Mouse (Mus musculus) liver, adult 2 months (tissue): ENCODE measurements around the gene Smim23. TPM values are rescaled to one million over a fixed set of nuclear protein-coding genes. Genes with fewer than 3 reads are reported as not detected.

Experiments
- DNase-seq: peaks from one replicate; pipeline ENCODE4 v3.0.0-alpha.2; 2011; ENCODE audit warnings: low read depth, low spot score; ENCODE audit errors: extremely low read depth
- H3K27ac ChIP-seq: fragments of 200-500 bp; replicated peaks from 2 replicates; pipeline ENCODE4 v1.5.1; 2012; ENCODE audit warnings: low read depth, mild to moderate bottlenecking, control low read depth, inconsistent platforms, low read length; ENCODE audit not compliant: insufficient read depth
- H3K27me3 ChIP-seq: fragments of 200-500 bp; 2 replicates; pipeline ENCODE4 v1.6.1; 2012; ENCODE audit warnings: mild to moderate bottlenecking, moderate library complexity, low read length, inconsistent platforms; ENCODE audit not compliant: control insufficient read depth, insufficient read depth
- H3K36me3 ChIP-seq: fragments of 200-500 bp; 2 replicates; pipeline ENCODE4 v1.6.1; 2012; ENCODE audit warnings: low read length, inconsistent platforms; ENCODE audit not compliant: control insufficient read depth, insufficient read depth
- H3K4me1 ChIP-seq: fragments of 200-500 bp; 2 replicates; pipeline ENCODE4 v1.6.1; 2011; ENCODE audit warnings: low read length; ENCODE audit not compliant: control insufficient read depth, insufficient read depth
- H3K4me3 ChIP-seq: fragments of 200-500 bp; 2 replicates; pipeline ENCODE4 v1.5.1; 2011; ENCODE audit warnings: low read depth, mild to moderate bottlenecking, control low read depth, low read length, moderate library complexity; ENCODE audit not compliant: insufficient read depth
- H3K79me2 ChIP-seq: fragments of 200-500 bp; 2 replicates; pipeline ENCODE4 v1.6.1; 2012; ENCODE audit warnings: inconsistent platforms, mild to moderate bottlenecking, low read length, moderate library complexity; ENCODE audit not compliant: control insufficient read depth, insufficient read depth
- H3K9ac ChIP-seq: fragments of 200-500 bp; 2 replicates; pipeline ENCODE4 v1.6.1; 2012; ENCODE audit warnings: low read depth, mild to moderate bottlenecking, control low read depth, inconsistent platforms, low read length
- CTCF ChIP-seq: fragments of 200-500 bp; IDR thresholded peaks from 2 replicates; pipeline ENCODE4 v1.5.1; 2011; ENCODE audit warnings: low read depth, low read length, control low read depth
- POLR2A ChIP-seq: fragments of 200-500 bp; IDR thresholded peaks from 2 replicates; pipeline ENCODE4 v1.6.1; 2011; ENCODE audit warnings: low read length, control low read depth; ENCODE audit not compliant: insufficient read depth; ENCODE audit errors: extremely low read depth
- WGBS: fragments of 180-500 bp; shearing (Covaris S2); methylation state at CpG from one replicate; pipeline ENCODE4 v1.1.7; 2018; 5-methylcytosine and 5-hydroxymethylcytosine counted together
- polyA plus RNA-seq: library from polyadenylated mRNA; depleted of rRNA; stranded (reverse); fragments of >200 nt; gene quantifications from 2 replicates; pipeline ENCODE4 v1.2.3, GENCODE M21; 2012
- total RNA-seq: library from RNA; depleted of rRNA; stranded (reverse); fragments of >200 nt; gene quantifications from 2 replicates; pipeline ENCODE4 v1.2.3, GENCODE M21; 2014

Smim23 gene
- total and polyA plus RNA-seq, 2 experiments, result not detected

- no peak for DNase-seq
- no peaks in the 10 kb centered on the region; the same call in 1 of the 2 replicates for H3K27me3 ChIP-seq
- no peak overlapping the region for H3K9ac ChIP-seq
- H3K79me2 ChIP-seq, result no peaks in the 10 kb centered on the region
- H3K4me3 ChIP-seq, result no peak overlapping the region
- H3K4me1 ChIP-seq, result no peaks in the 10 kb centered on the region
- no peak for TF ChIP-seq POLR2A
- no peak for TF ChIP-seq CTCF
- no peak overlapping the region for H3K27ac ChIP-seq
- no peaks in the 10 kb centered on the region for H3K36me3 ChIP-seq
- WGBS, result 83% methylated on average over 9 of the region's 9 CpGs
Measured at GRCm38 (mm10) chr11:32840256-32840655, 15.9 kb upstream of the Smim23 start.

DNA sequence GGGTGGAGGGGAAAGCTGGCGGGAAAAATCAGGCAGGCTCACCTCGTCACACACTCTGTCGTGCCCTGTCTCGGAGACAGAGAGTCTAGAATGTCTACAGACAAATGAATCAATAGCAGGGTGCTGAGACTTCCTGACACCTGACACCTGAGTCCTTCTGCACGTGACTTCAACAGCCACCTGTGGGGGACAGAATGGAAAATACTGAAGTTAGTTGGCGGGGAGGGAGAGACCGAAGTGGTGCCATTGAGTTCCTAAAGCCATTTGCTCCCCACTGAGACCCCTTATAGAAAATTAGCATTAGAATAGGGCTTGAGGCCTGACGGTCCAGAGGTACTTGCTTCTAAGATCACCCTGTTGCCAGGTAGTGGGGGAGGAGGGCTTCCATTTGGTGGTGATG is 10.6 kb upstream of the Smim23 start:
- Histone ChIP-seq H3K79me2 (no peaks in the 10 kb centered on the region), H3K36me3 (no peaks in the 10 kb centered on the region), H3K9ac (no peak overlapping the region), H3K4me1 (no peaks in the 10 kb centered on the region), H3K4me3 (no peak overlapping the region), H3K27me3 (no peaks in the 10 kb centered on the region; the same call in 1 of the 2 replicates), H3K27ac (no peak overlapping the region)
- 54% methylated on average over 8 of the region's 8 CpGs for WGBS
- TF ChIP-seq CTCF (no peak), POLR2A (no peak)
- no peak for DNase-seq

DNA sequence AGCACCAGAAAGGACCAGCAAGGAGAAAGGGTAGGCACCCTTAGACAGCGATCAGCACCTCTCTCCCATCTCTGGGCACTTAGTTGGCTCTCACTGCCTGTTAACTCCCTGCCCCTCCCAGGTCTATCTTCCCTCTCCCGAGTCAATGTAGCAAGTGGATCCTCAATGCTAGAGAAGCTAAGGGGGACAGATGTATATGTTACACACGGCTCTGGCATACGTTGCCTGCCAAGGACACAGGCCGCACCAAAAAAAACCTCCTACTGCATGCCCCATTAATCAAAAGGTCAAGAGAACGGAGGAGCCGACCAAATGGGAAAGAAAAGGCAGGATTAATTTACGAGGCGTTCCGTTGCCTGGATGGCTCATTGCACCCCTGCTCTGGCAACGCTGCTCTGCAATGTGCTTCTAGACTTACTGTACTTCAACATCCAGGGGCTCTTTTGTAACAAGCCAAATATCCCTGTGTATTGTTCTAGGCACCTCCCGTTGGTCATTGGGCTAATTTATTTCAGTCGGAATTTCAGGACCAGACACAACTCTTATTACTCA is 10.0 kb upstream of the Smim23 start:
- Histone ChIP-seq H3K4me1 (no peaks in the 10 kb centered on the region), H3K27ac (no peak overlapping the region), H3K4me3 (no peak overlapping the region), H3K36me3 (no peaks in the 10 kb centered on the region), H3K9ac (no peak overlapping the region), H3K79me2 (no peaks in the 10 kb centered on the region), H3K27me3 (no peaks in the 10 kb centered on the region; the same call in 1 of the 2 replicates)
- TF ChIP-seq CTCF, result no peak
- no peak for TF ChIP-seq POLR2A
- 70% methylated on average over 13 of the region's 13 CpGs for WGBS
- no peak for DNase-seq

DNA sequence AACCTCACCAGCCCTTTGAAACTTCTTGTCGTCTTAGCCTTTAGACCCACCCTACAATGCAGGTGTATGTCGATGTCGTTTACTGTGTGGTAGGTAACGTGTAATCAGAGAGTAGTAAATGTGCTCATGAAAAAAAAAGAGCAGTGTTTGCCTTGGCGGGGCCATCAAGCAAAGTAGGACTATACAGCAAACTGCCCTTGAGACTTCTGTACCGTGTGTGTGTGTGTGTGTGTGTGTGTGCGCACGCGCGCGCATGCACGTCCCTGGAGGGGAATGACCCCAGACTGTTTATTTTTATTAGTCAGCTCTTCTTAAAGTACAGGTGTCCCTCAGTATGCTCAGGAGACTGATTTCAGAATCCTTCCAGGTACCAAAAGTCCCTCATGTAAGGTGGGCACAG is 6.8 kb downstream of the Smim23 start:
- no peak overlapping the region for H3K27ac ChIP-seq
- H3K4me1 ChIP-seq, result no peaks in the 10 kb centered on the region
- H3K27me3 ChIP-seq, result no peaks in the 10 kb centered on the region
- H3K36me3 ChIP-seq, result no peaks in the 10 kb centered on the region
- no peaks in the 10 kb centered on the region for H3K79me2 ChIP-seq
- no peak for TF ChIP-seq POLR2A
- no peak for TF ChIP-seq CTCF
- 83% methylated on average over 12 of the region's 12 CpGs for WGBS
- DNase-seq, result no peak
- H3K9ac ChIP-seq, result no peak overlapping the region
- H3K4me3 ChIP-seq, result no peak overlapping the region

- TF ChIP-seq POLR2A, result no peak
- TF ChIP-seq CTCF, result no peak
Measured at GRCm38 (mm10) chr11:32814286-32814685, 10.1 kb downstream of the Smim23 start.

GRCm38 (mm10) chr11:32809091-32809490 is 15.3 kb downstream of the Smim23 start:
- no peak overlapping the region for H3K9ac ChIP-seq
- TF ChIP-seq CTCF (no peak), POLR2A (no peak)
- DNase-seq, result no peak
- H3K79me2 ChIP-seq, result no peaks in the 10 kb centered on the region
- no peaks in the 10 kb centered on the region for H3K4me1 ChIP-seq
- no peaks in the 10 kb centered on the region for H3K36me3 ChIP-seq
- no peaks in the 10 kb centered on the region for H3K27me3 ChIP-seq
- H3K4me3 ChIP-seq, result no peak overlapping the region
- WGBS, result 56% methylated on average over 1 of the region's 1 CpGs
- H3K27ac ChIP-seq, result no peak overlapping the region

More at GRCm38 (mm10) chr11:32814286-32814685, 10.1 kb downstream of the Smim23 start:
- no peaks in the 10 kb centered on the region for H3K79me2 ChIP-seq
- DNase-seq, result no peak
- H3K27ac ChIP-seq, result no peak overlapping the region
- H3K9ac ChIP-seq, result no peak overlapping the region
- H3K4me1 ChIP-seq, result no peaks in the 10 kb centered on the region
- no peak overlapping the region for H3K4me3 ChIP-seq
- no peaks in the 10 kb centered on the region for H3K36me3 ChIP-seq
- no peaks in the 10 kb centered on the region for H3K27me3 ChIP-seq
- WGBS, result 84% methylated on average over 8 of the region's 8 CpGs
